20 mouse cellular contexts compared by ENCODE assay signal in genomic region chr4:154439455-154440052, GRCm38 (mm10).
DNase-seq lines count a peak whose midpoint lies in the region; ATAC-seq and TF ChIP-seq lines count a peak whose summit lies in the region.
"Had no signal": no experiment of that assay in that cellular context is flagged by ENCODE, and none has a peak within 500 bp of the region (broad histone marks: within the 10 kb centered on the region; RNA-seq: fewer than 3 reads in every experiment).

No protein-coding gene starts in this region.

- no peaks in the 10 kb centered on the region for H3K36me3 ChIP-seq in intestine, postnatal 0 days (ENCODE audit: control insufficient read depth, insufficient read depth)
- no peaks in the 10 kb centered on the region for H3K36me3 ChIP-seq in intestine, embryonic 15.5 days
- H3K36me3 ChIP-seq: embryonic facial prominence, embryonic 15.5 days; G1E had no signal

- peak; percentile 29; the same call in 1 of the 2 replicates for TF ChIP-seq CTCF in intestine, postnatal 0 days (IDR thresholded peaks at IDR 0.05; ENCODE audit: low read depth)

- H3K4me1 ChIP-seq in intestine, postnatal 0 days (replicated peaks; ENCODE audit: control insufficient read depth, insufficient read depth, low read length), result no peaks in the 10 kb centered on the region
- peaks cover 8% of the 10 kb centered on the region; the same call in 1 of the 2 replicates for H3K4me1 ChIP-seq in intestine, embryonic 15.5 days (replicated peaks)

- no peaks in the 10 kb centered on the region for H3K9me3 ChIP-seq in intestine, postnatal 0 days (ENCODE audit: control insufficient read depth)
- no peaks in the 10 kb centered on the region for H3K9me3 ChIP-seq in intestine, embryonic 15.5 days
- H3K9me3 ChIP-seq: embryonic facial prominence, embryonic 15.5 days; limb, embryonic 13.5 days had no signal

- no peak overlapping the region for H3K4me3 ChIP-seq in intestine, postnatal 0 days (ENCODE audit: low read depth, low read length)
- H3K4me3 ChIP-seq in intestine, embryonic 15.5 days (replicated peaks), result no peak overlapping the region
- H3K4me3 ChIP-seq: embryonic facial prominence, embryonic 15.5 days; limb, embryonic 13.5 days had no signal

- no peak overlapping the region for H3K4me2 ChIP-seq in intestine, postnatal 0 days (replicated peaks; ENCODE audit: low read depth)
- no peak overlapping the region for H3K4me2 ChIP-seq in intestine, embryonic 15.5 days (replicated peaks)
- H3K4me2 ChIP-seq: embryonic facial prominence, embryonic 15.5 days; hindbrain, embryonic 14.5 days; limb, embryonic 13.5 days had no signal

- H3K27me3 ChIP-seq in intestine, postnatal 0 days (replicated peaks; ENCODE audit: control insufficient read depth, insufficient read depth, low read length), result no peaks in the 10 kb centered on the region
- no peaks in the 10 kb centered on the region for H3K27me3 ChIP-seq in intestine, embryonic 15.5 days (replicated peaks)
- H3K27me3 ChIP-seq: limb, embryonic 13.5 days had no signal

- no peak for DNase-seq in frontal cortex, postnatal 14 days (ENCODE audit: low spot score in 2 of 2)
- peak; percentile 11 to 16 for DNase-seq in left cerebral cortex, postnatal 36 days (ENCODE audit: low spot score in 2 of 2)
- no peak for DNase-seq in left cerebral cortex, adult 11 months (ENCODE audit: low spot score)
- peak; percentile 46 for DNase-seq in right cerebral cortex, adult 18-20 months
- DNase-seq in right cerebral cortex, postnatal 4 days, result no peak
- DNase-seq: adrenal gland, postnatal 10 days; cerebellum, postnatal 10 days; kidney, adult 2 months; layer of hippocampus, postnatal 36 days; lung, postnatal 14 days; thymus, postnatal 25 days had no signal

- peak; percentile 53 for ATAC-seq in frontal cortex, adult (ENCODE audit: low TSS enrichment)
- no peak for ATAC-seq in intestine, postnatal 0 days
- no peak for ATAC-seq in intestine, embryonic 15.5 days
- ATAC-seq: activated CD4-positive, CD25-positive, alpha-beta regulatory T cell, adult 4 months had no signal

- intact Hi-C loops in left cerebral cortex, postnatal 36 days (cut with DNase I), result no loop called here

- H3K9ac ChIP-seq in intestine, postnatal 0 days (ENCODE audit: low read depth, low read length), result no peak overlapping the region
- no peak overlapping the region for H3K9ac ChIP-seq in intestine, embryonic 15.5 days
- H3K9ac ChIP-seq: embryonic facial prominence, embryonic 15.5 days; hindbrain, embryonic 14.5 days; limb, embryonic 13.5 days; liver, embryonic 14.5 days had no signal

- 71% methylated on average over 14 of the region's 14 CpGs for WGBS in intestine, postnatal 0 days
- 56% methylated on average over 14 of the region's 14 CpGs for WGBS in intestine, embryonic 15.5 days

- no peak overlapping the region for H3K27ac ChIP-seq in intestine, postnatal 0 days (ENCODE audit: low read depth, low read length)
- H3K27ac ChIP-seq in intestine, embryonic 15.5 days, result no peak overlapping the region
- H3K27ac ChIP-seq: embryonic facial prominence, embryonic 15.5 days; hindbrain, embryonic 14.5 days; limb, embryonic 13.5 days; liver, embryonic 14.5 days had no signal

Comparison
In these comparisons a context has a peak if more than half of its experiments do, and no peak if none do; other contexts are left out.
1. DNase-seq: peak in left cerebral cortex, postnatal 36 days (2 of 2) and right cerebral cortex, adult 18-20 months (single experiment); none in frontal cortex, postnatal 14 days (0 of 2), left cerebral cortex, adult 11 months (single experiment) and right cerebral cortex, postnatal 4 days (single experiment).